Mouse (Mus musculus): ENCODE measurements around the gene Wdr92. TPM values are rescaled to one million over a fixed set of nuclear protein-coding genes. Genes with fewer than 3 reads are reported as not detected.

Wdr92 gene
- polyA plus RNA-seq, 1 experiment from 2014 or later: 32.7 TPM

- H3K27me3 ChIP-seq (ENCODE audit: control insufficient read depth, insufficient read depth, low read length): no peaks in the 10 kb centered on the region
- DNase-seq (ENCODE audit: low spot score) (no peak), ATAC-seq (ENCODE audit: insufficient read depth, low FRiP score, low TSS enrichment) (no peak)
- no peak overlapping the region for H3K4me2 ChIP-seq (ENCODE audit: low read depth)
- no peak overlapping the region for H3K27ac ChIP-seq (ENCODE audit: low read depth, low read length)
- no peaks in the 10 kb centered on the region for H3K9me3 ChIP-seq (ENCODE audit: control insufficient read depth, low read length)
- H3K36me3 ChIP-seq (ENCODE audit: control insufficient read depth, insufficient read depth, low read length): no peaks in the 10 kb centered on the region
- no peak overlapping the region for H3K4me3 ChIP-seq (ENCODE audit: low read depth, low read length)
- H3K4me1 ChIP-seq (ENCODE audit: control insufficient read depth, insufficient read depth, low read length): no peaks in the 10 kb centered on the region; the same call in 1 of the 2 replicates
- H3K9ac ChIP-seq (ENCODE audit: low read length): no peak overlapping the region
- 63% methylated on average over 1 of the region's 1 CpGs for WGBS
These were observed 86.9 kb downstream of the Wdr92 start for GRCm38 (mm10) chr11:17268801-17269200.

GRCm38 (mm10) chr11:17279959-17280358 lies 98.1 kb downstream of the Wdr92 start:
- no peak overlapping the region for H3K27ac ChIP-seq (ENCODE audit: low read depth, low read length)
- 16% methylated on average over 9 of the region's 9 CpGs for WGBS
- no peak overlapping the region for H3K4me2 ChIP-seq (ENCODE audit: low read depth)
- H3K9ac ChIP-seq (ENCODE audit: low read length): no peak overlapping the region
- no peaks in the 10 kb centered on the region for H3K36me3 ChIP-seq (ENCODE audit: control insufficient read depth, insufficient read depth, low read length)
- DNase-seq (ENCODE audit: low spot score) (peak; percentile 55), ATAC-seq (ENCODE audit: insufficient read depth, low FRiP score, low TSS enrichment) (peak; percentile 74)
- H3K27me3 ChIP-seq (ENCODE audit: control insufficient read depth, insufficient read depth, low read length): no peaks in the 10 kb centered on the region
- H3K9me3 ChIP-seq (ENCODE audit: control insufficient read depth, low read length): no peaks in the 10 kb centered on the region
- H3K4me1 ChIP-seq (ENCODE audit: control insufficient read depth, insufficient read depth, low read length): no peaks in the 10 kb centered on the region
- no peak overlapping the region for H3K4me3 ChIP-seq (ENCODE audit: low read depth, low read length)

Other genes starting within 250 kb of the Wdr92 start
- 1.4 and 1.6 TPM in 2 replicates for gene Fbxo48, start 230.7 kb upstream of the Wdr92 start, polyA plus RNA-seq (2014; fragmentation: Nextera tagmentation; extraction: Ambion mirVana)
- 24.7 and 29.4 TPM in 2 replicates for gene Cnrip1, start 130.5 kb upstream of the Wdr92 start, polyA plus RNA-seq (2014; fragmentation: Nextera tagmentation; extraction: Ambion mirVana)
- 5.5 and 7.7 TPM in 2 replicates for gene Plek, start 129.7 kb upstream of the Wdr92 start, polyA plus RNA-seq (2014; fragmentation: Nextera tagmentation; extraction: Ambion mirVana)
- gene Ppp3r1, start 22.8 kb upstream of the Wdr92 start, polyA plus RNA-seq (2014; fragmentation: Nextera tagmentation; extraction: Ambion mirVana): 115 and 118 TPM in 2 replicates
- 90.5 and 96.5 TPM in 2 replicates for gene Pno1, start 29.5 kb downstream of the Wdr92 start, polyA plus RNA-seq (2014; fragmentation: Nextera tagmentation; extraction: Ambion mirVana)
- gene C1d, start 75.5 kb downstream of the Wdr92 start, polyA plus RNA-seq (2014; fragmentation: Nextera tagmentation; extraction: Ambion mirVana): 114 and 122 TPM in 2 replicates